Mouse (Mus musculus) testis, adult 2 months (tissue): Measurements from ENCODE around the gene Dock9. TPM values are rescaled to one million over a fixed set of nuclear protein-coding genes. Genes with fewer than 3 reads are reported as not detected.

Experiments used
- H3K27ac ChIP-seq: fragments of 200-500 bp; 2 replicates; pipeline ENCODE4 v1.5.1; 2012; ENCODE audit warnings: low read depth, low read length; ENCODE audit not compliant: control insufficient read depth, insufficient read depth
- H3K27me3 ChIP-seq: fragments of 200-500 bp; 2 replicates; pipeline ENCODE4 v1.6.1; 2012; ENCODE audit warnings: mild to moderate bottlenecking, low read length, moderate library complexity; ENCODE audit not compliant: control insufficient read depth, insufficient read depth
- H3K36me3 ChIP-seq: fragments of 200-500 bp; 2 replicates; pipeline ENCODE4 v1.6.1; 2012; ENCODE audit warnings: mild to moderate bottlenecking, low read length; ENCODE audit not compliant: control insufficient read depth, insufficient read depth
- H3K4me1 ChIP-seq: fragments of 200-500 bp; 2 replicates; pipeline ENCODE4 v1.6.1; 2012; ENCODE audit warnings: low read length; ENCODE audit not compliant: control insufficient read depth, insufficient read depth
- H3K4me3 ChIP-seq: fragments of 200-500 bp; 2 replicates; pipeline ENCODE4 v1.5.1; 2012; ENCODE audit warnings: low read depth, mild to moderate bottlenecking, low read length, moderate library complexity, mixed read lengths; ENCODE audit not compliant: control insufficient read depth
- CTCF ChIP-seq: fragments of 200-500 bp; IDR thresholded peaks from 2 replicates; pipeline ENCODE4 v1.5.1; 2012; ENCODE audit warnings: low read depth, mild to moderate bottlenecking, inconsistent platforms, low read length, moderate library complexity; ENCODE audit not compliant: control insufficient read depth, insufficient read depth, insufficient replicate concordance
- POLR2A ChIP-seq: fragments of 200-500 bp; IDR thresholded peaks from 2 replicates; pipeline ENCODE4 v1.6.1; 2012; ENCODE audit warnings: low read depth, mild to moderate bottlenecking, inconsistent platforms, low read length, moderate library complexity; ENCODE audit not compliant: control insufficient read depth
- polyA plus RNA-seq: library from polyadenylated mRNA; depleted of rRNA; stranded (reverse); fragments of >200 nt; gene quantifications from 2 replicates; pipeline ENCODE4 v1.2.3, GENCODE M21; 2012

The Dock9 gene
- polyA plus RNA-seq, 1 experiment, result 4.6 TPM

GRCm38 (mm10) chr14:121530853-121531252, 266.8 kb downstream of the Dock9 start:
- no peak for TF ChIP-seq POLR2A
- TF ChIP-seq CTCF, result no peak
- Histone ChIP-seq H3K4me1 (no peaks in the 10 kb centered on the region), H3K36me3 (no peaks in the 10 kb centered on the region), H3K4me3 (no peak overlapping the region), H3K27me3 (no peaks in the 10 kb centered on the region), H3K27ac (no peak overlapping the region)

GRCm38 (mm10) chr14:121527883-121528282, 269.8 kb downstream of the Dock9 start:
- TF ChIP-seq POLR2A (no peak), CTCF (no peak)
- H3K36me3 ChIP-seq, result no peaks in the 10 kb centered on the region
- H3K4me1 ChIP-seq, result no peaks in the 10 kb centered on the region
- H3K27ac ChIP-seq, result no peak overlapping the region
- H3K27me3 ChIP-seq, result no peaks in the 10 kb centered on the region
- H3K4me3 ChIP-seq, result no peak overlapping the region

GRCm38 (mm10) chr14:121527201-121527600, 270.4 kb downstream of the Dock9 start:
- no peak for TF ChIP-seq CTCF
- no peak for TF ChIP-seq POLR2A
- Histone ChIP-seq H3K36me3 (no peaks in the 10 kb centered on the region), H3K27ac (no peak overlapping the region)

GRCm38 (mm10) chr14:121521709-121522108, 275.9 kb downstream of the Dock9 start:
- no peak overlapping the region for H3K27ac ChIP-seq
- H3K36me3 ChIP-seq, result no peaks in the 10 kb centered on the region
- TF ChIP-seq POLR2A (no peak), CTCF (no peak)
- no peaks in the 10 kb centered on the region for H3K27me3 ChIP-seq
- H3K4me1 ChIP-seq, result no peaks in the 10 kb centered on the region
- no peak overlapping the region for H3K4me3 ChIP-seq

More at GRCm38 (mm10) chr14:121527201-121527600, 270.4 kb downstream of the Dock9 start:
- Histone ChIP-seq H3K27me3 (no peaks in the 10 kb centered on the region), H3K4me1 (no peaks in the 10 kb centered on the region), H3K4me3 (no peak overlapping the region)

- Histone ChIP-seq H3K27me3 (no peaks in the 10 kb centered on the region), H3K36me3 (no peaks in the 10 kb centered on the region), H3K4me3 (no peak overlapping the region), H3K4me1 (no peaks in the 10 kb centered on the region), H3K27ac (no peak overlapping the region)
- TF ChIP-seq CTCF (no peak), POLR2A (no peak)
Measured at GRCm38 (mm10) chr14:121516881-121517280, 280.8 kb downstream of the Dock9 start.

GRCm38 (mm10) chr14:121508929-121509328, 288.7 kb downstream of the Dock9 start:
- no peak overlapping the region for H3K27ac ChIP-seq
- no peak overlapping the region for H3K4me3 ChIP-seq
- H3K27me3 ChIP-seq, result no peaks in the 10 kb centered on the region
- TF ChIP-seq POLR2A (no peak), CTCF (no peak)
- H3K4me1 ChIP-seq, result peaks cover 16% of the 10 kb centered on the region
- no peaks in the 10 kb centered on the region for H3K36me3 ChIP-seq

- no peaks in the 10 kb centered on the region for H3K36me3 ChIP-seq
- TF ChIP-seq POLR2A (no peak), CTCF (no peak)
- no peaks in the 10 kb centered on the region for H3K27me3 ChIP-seq
- no peak overlapping the region for H3K4me3 ChIP-seq
- peaks cover 16% of the 10 kb centered on the region for H3K4me1 ChIP-seq
- H3K27ac ChIP-seq, result no peak overlapping the region
Measured at GRCm38 (mm10) chr14:121506336-121506735, 291.3 kb downstream of the Dock9 start.

GRCm38 (mm10) chr14:121505485-121505860, 292.2 kb downstream of the Dock9 start:
- no peak overlapping the region for H3K4me3 ChIP-seq
- no peak for TF ChIP-seq CTCF
- no peak for TF ChIP-seq POLR2A
- H3K36me3 ChIP-seq, result no peaks in the 10 kb centered on the region
- H3K4me1 ChIP-seq, result peaks cover 16% of the 10 kb centered on the region
- H3K27ac ChIP-seq, result no peak overlapping the region
- H3K27me3 ChIP-seq, result no peaks in the 10 kb centered on the region
